Mouse (Mus musculus): ENCODE measurements around the gene Capsl. TPM values are rescaled to one million over a fixed set of nuclear protein-coding genes. Genes with fewer than 3 reads are reported as not detected.

Gene Capsl
- polyA plus RNA-seq, 1 experiment: 0.34 TPM

GRCm38 (mm10) chr15:9492077-9492476 lies 56.2 kb downstream of the Capsl start:
- TF ChIP-seq POLR2A (IDR thresholded peaks at IDR 0.05; ENCODE audit: borderline replicate concordance, insufficient read depth, low read length): no peak
- no peak for TF ChIP-seq CTCF (IDR thresholded peaks at IDR 0.05; ENCODE audit: borderline replicate concordance, insufficient read depth, low read depth, low read length)
- no peaks in the 10 kb centered on the region for H3K4me1 ChIP-seq (ENCODE audit: control insufficient read depth, insufficient read depth, low read length)
- H3K27me3 ChIP-seq (ENCODE audit: control insufficient read depth, insufficient read depth, low read length): no peaks in the 10 kb centered on the region
- DNase-seq: no peak
- WGBS: 76% methylated on average over 3 of the region's 3 CpGs
- no peak overlapping the region for H3K27ac ChIP-seq (ENCODE audit: insufficient read depth, low read length)
- H3K4me3 ChIP-seq (replicated peaks; ENCODE audit: insufficient read depth, low read depth, low read length): no peak overlapping the region

Other genes with a start within 250 kb of the Capsl start
- gene Ugt3a1, start 159.1 kb upstream of the Capsl start, polyA plus RNA-seq (2012; rRNA removed): not detected in 2 replicates
- not detected in 2 replicates for gene Ugt3a2, start 100.5 kb upstream of the Capsl start, polyA plus RNA-seq (2012; rRNA removed)
- gene Il7r, start 94.1 kb downstream of the Capsl start, polyA plus RNA-seq (2012; rRNA removed): 0.10 and 0.11 TPM in 2 replicates

Data from cerebellum, adult 2 months (tissue).